Comparison of ENCODE assay signal across 18 mouse cellular contexts in the genomic region with DNA sequence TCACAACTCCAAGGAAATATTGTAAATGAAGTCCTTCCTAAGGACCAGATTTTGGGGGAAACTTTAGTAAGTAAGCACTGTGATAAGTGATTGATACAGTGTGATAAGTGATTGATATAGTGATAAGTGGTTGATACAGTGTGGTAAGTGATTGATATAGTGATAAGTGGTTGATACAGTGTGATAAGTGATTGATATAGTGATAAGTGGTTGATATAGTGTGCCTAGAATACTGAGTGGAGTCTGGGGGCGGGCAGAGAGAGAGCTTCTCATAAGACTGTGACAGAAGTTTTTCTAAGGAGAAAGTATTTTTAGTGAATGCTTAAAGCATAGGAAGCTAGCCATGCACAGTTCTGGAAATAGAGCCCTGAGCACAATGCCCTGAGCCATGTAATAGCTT. TPM values are rescaled to one million over a fixed set of nuclear protein-coding genes. Genes with fewer than 3 reads are reported as not detected.
"Had no signal": no experiment of that assay in that cellular context is flagged by ENCODE, and none has a peak within 500 bp of the region (broad histone marks: within the 10 kb centered on the region; RNA-seq: fewer than 3 reads in every experiment).

No protein-coding gene starts in this region.

- H3K4me1 ChIP-seq: neural tube, embryonic 12.5 days; neural tube, embryonic 13.5 days; neural tube, embryonic 15.5 days; stomach, embryonic 15.5 days had no signal

- H3K9ac ChIP-seq: neural tube, embryonic 12.5 days; neural tube, embryonic 13.5 days; neural tube, embryonic 15.5 days; stomach, embryonic 15.5 days had no signal

- H3K27ac ChIP-seq: neural tube, embryonic 12.5 days; neural tube, embryonic 13.5 days; neural tube, embryonic 15.5 days; stomach, embryonic 15.5 days; stomach, postnatal 0 days had no signal

- H3K4me2 ChIP-seq: neural tube, embryonic 12.5 days; neural tube, embryonic 13.5 days; neural tube, embryonic 15.5 days; stomach, embryonic 15.5 days had no signal

- DNase-seq: retina, postnatal 1 day; right cerebral cortex, adult 18-20 months; right cerebral cortex, postnatal 14 days; right cerebral cortex, postnatal 25 days; right cerebral cortex, postnatal 4 days; spleen, adult 18-20 months; thymus, adult 18-20 months; thymus, adult 2 months; thymus, postnatal 14 days; thymus, postnatal 25 days; thymus, postnatal 36 days; thymus, postnatal 4 days had no signal

- H3K36me3 ChIP-seq: neural tube, embryonic 12.5 days; neural tube, embryonic 13.5 days; neural tube, embryonic 15.5 days; stomach, embryonic 15.5 days had no signal

- H3K4me3 ChIP-seq: neural tube, embryonic 12.5 days; neural tube, embryonic 13.5 days; neural tube, embryonic 15.5 days; stomach, embryonic 15.5 days had no signal

- H3K9me3 ChIP-seq: neural tube, embryonic 12.5 days; neural tube, embryonic 13.5 days; neural tube, embryonic 15.5 days; stomach, embryonic 15.5 days had no signal

- H3K27me3 ChIP-seq: neural tube, embryonic 12.5 days; neural tube, embryonic 13.5 days; neural tube, embryonic 15.5 days; stomach, embryonic 15.5 days had no signal

RNA-seq across cellular contexts. Expression of a gene that starts 51.1 kb away (rescaled TPM):
- polyA plus RNA-seq: small intestine, adult 2 months had no signal
